Mouse (Mus musculus) embryonic facial prominence, embryonic 13.5 days (tissue): ENCODE measurements at regions not wholly inside any gene's neighbourhood (a gene's known extent, or its start where the extent isn't known, plus 50 kb on each side); places are given as distances from the start of the nearest gene placed in this dataset.

Experiments used
- ATAC-seq: fragments of 200-750 bp; cut with Nextera tagmentation; 2 replicates; pipeline ENCODE4 v1.8.0; 2017; ENCODE audit warnings: low read depth; ENCODE audit not compliant: insufficient number of reproducible peaks, insufficient read depth, low FRiP score, low TSS enrichment
- H3K27ac ChIP-seq: fragments of 300-500 bp; sonication (generic); 2 replicates; pipeline ENCODE4 v1.5.1; 2015; ENCODE audit warnings: moderate library complexity, mild to moderate bottlenecking, inconsistent platforms
- H3K27me3 ChIP-seq: fragments of 300-500 bp; sonication (generic); 2 replicates; pipeline ENCODE4 v1.6.1; 2015; ENCODE audit warnings: mild to moderate bottlenecking, inconsistent platforms
- H3K36me3 ChIP-seq: fragments of 300-500 bp; sonication (generic); 2 replicates; pipeline ENCODE4 v1.6.1; 2015; ENCODE audit warnings: mild to moderate bottlenecking, inconsistent platforms
- H3K4me1 ChIP-seq: fragments of 300-500 bp; sonication (generic); 2 replicates; pipeline ENCODE4 v1.6.1; 2015; ENCODE audit warnings: inconsistent platforms
- H3K4me2 ChIP-seq: fragments of 300-500 bp; sonication (generic); 2 replicates; pipeline ENCODE4 v1.6.1; 2015; ENCODE audit warnings: moderate library complexity, mild to moderate bottlenecking, inconsistent platforms
- H3K4me3 ChIP-seq: fragments of 300-500 bp; sonication (generic); 2 replicates; pipeline ENCODE4 v1.5.1; 2015; ENCODE audit warnings: mild to moderate bottlenecking, inconsistent platforms
- H3K9ac ChIP-seq: fragments of 300-500 bp; sonication (generic); 2 replicates; pipeline ENCODE4 v1.6.1; 2015; ENCODE audit warnings: mild to moderate bottlenecking, inconsistent platforms
- H3K9me3 ChIP-seq: fragments of 300-500 bp; sonication (generic); 2 replicates; pipeline ENCODE4 v1.6.1; 2016; ENCODE audit warnings: inconsistent platforms
- WGBS: fragments of 180-500 bp; shearing (Covaris S2); methylation state at CpG from one replicate; pipeline ENCODE4 v1.1.7; 2015; ENCODE audit warnings: mixed read lengths; 5-methylcytosine and 5-hydroxymethylcytosine counted together

DNA sequence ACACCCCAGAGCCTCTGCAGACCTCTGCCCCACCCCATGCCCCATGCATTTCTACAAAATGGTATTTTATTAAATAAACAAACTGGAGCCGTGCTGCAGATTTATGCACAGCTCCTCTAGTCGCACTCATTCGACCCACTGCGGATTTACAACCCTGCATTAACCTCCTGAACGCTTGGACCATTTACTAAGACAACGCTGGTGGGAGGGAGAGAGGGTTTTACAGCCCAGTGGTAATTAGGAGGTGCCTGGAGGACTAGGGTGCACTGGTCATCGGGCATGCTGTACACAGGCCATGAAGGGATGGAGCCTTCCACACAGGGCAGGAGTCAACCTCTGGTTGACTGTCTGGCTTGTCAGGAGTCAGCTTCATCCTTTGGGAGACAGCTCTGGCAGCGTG is 215.2 kb downstream of the Cryba4 start:
- WGBS = 80% methylated on average over 8 of the region's 8 CpGs
- peaks cover 3% of the 10 kb centered on the region; the same call in 1 of the 2 replicates for H3K27me3 ChIP-seq

GRCm38 (mm10) chr5:112039645-112040372 is 212.5 kb downstream of the Cryba4 start:
- peaks cover 13% of the 10 kb centered on the region; the same call in 1 of the 2 replicates for H3K4me1 ChIP-seq
- no peak overlapping the region for H3K27ac ChIP-seq
- no peaks in the 10 kb centered on the region for H3K36me3 ChIP-seq
- H3K4me3 ChIP-seq = no peak overlapping the region
- no peaks in the 10 kb centered on the region for H3K9me3 ChIP-seq
- no peak overlapping the region for H3K9ac ChIP-seq
- peaks cover 3% of the 10 kb centered on the region; the same call in 1 of the 2 replicates for H3K27me3 ChIP-seq
- no peak for ATAC-seq
- no peak overlapping the region for H3K4me2 ChIP-seq
- WGBS = 70% methylated on average over 10 of the region's 10 CpGs

More for the DNA sequence above, 215.2 kb downstream of the Cryba4 start:
- Histone ChIP-seq H3K36me3 (no peaks in the 10 kb centered on the region), H3K27ac (no peak overlapping the region), H3K4me3 (no peak overlapping the region), H3K9ac (no peak overlapping the region), H3K9me3 (no peaks in the 10 kb centered on the region), H3K4me2 (no peak overlapping the region), H3K4me1 (peaks cover 7% of the 10 kb centered on the region; the same call in 1 of the 2 replicates)
- ATAC-seq = no peak

- Histone ChIP-seq H3K4me1 (peaks cover 13% of the 10 kb centered on the region; the same call in 1 of the 2 replicates), H3K9me3 (no peaks in the 10 kb centered on the region), H3K27me3 (no peaks in the 10 kb centered on the region), H3K4me2 (no peak overlapping the region), H3K36me3 (no peaks in the 10 kb centered on the region), H3K9ac (no peak overlapping the region), H3K4me3 (no peak overlapping the region), H3K27ac (no peak overlapping the region)
- WGBS = 63% methylated on average over 1 of the region's 1 CpGs
- ATAC-seq = no peak
Measured at GRCm38 (mm10) chr5:112040678-112041077, 211.6 kb downstream of the Cryba4 start.

- Histone ChIP-seq H3K9ac (no peak overlapping the region), H3K27me3 (no peaks in the 10 kb centered on the region), H3K9me3 (no peaks in the 10 kb centered on the region), H3K36me3 (no peaks in the 10 kb centered on the region), H3K4me2 (no peak overlapping the region), H3K4me3 (no peak overlapping the region), H3K27ac (no peak overlapping the region), H3K4me1 (peaks cover 13% of the 10 kb centered on the region; the same call in 1 of the 2 replicates)
- ATAC-seq = no peak
- 30% methylated on average over 4 of the region's 4 CpGs for WGBS
Measured at GRCm38 (mm10) chr5:112041285-112041684, 211.0 kb downstream of the Cryba4 start.

- Histone ChIP-seq H3K9ac (no peak overlapping the region), H3K27ac (0 out of 2 replicates have a peak overlapping the region, but pooled peaks have one; percentile 2), H3K4me2 (no peak overlapping the region), H3K4me3 (no peak overlapping the region), H3K36me3 (no peaks in the 10 kb centered on the region), H3K4me1 (peaks cover 16% of the 10 kb centered on the region; the same call in 1 of the 2 replicates), H3K9me3 (no peaks in the 10 kb centered on the region), H3K27me3 (no peaks in the 10 kb centered on the region)
- ATAC-seq = no peak
- WGBS = 84% methylated on average over 11 of the region's 11 CpGs
Measured at GRCm38 (mm10) chr5:112042236-112042635, 210.1 kb downstream of the Cryba4 start.

GRCm38 (mm10) chr5:112050046-112050782 is 202.1 kb downstream of the Cryba4 start:
- no peak for ATAC-seq
- no peak overlapping the region for H3K4me3 ChIP-seq
- H3K27me3 ChIP-seq = no peaks in the 10 kb centered on the region; the same call in 1 of the 2 replicates
- H3K9me3 ChIP-seq = no peaks in the 10 kb centered on the region
- no peak overlapping the region for H3K27ac ChIP-seq
- WGBS = 38% methylated on average over 16 of the region's 16 CpGs
- no peak overlapping the region for H3K9ac ChIP-seq
- peaks cover 10% of the 10 kb centered on the region for H3K4me1 ChIP-seq
- no peaks in the 10 kb centered on the region for H3K36me3 ChIP-seq
- H3K4me2 ChIP-seq = no peak overlapping the region

GRCm38 (mm10) chr5:112050906-112051305 is 201.4 kb downstream of the Cryba4 start:
- H3K9ac ChIP-seq = no peak overlapping the region
- H3K27me3 ChIP-seq = peaks cover 4% of the 10 kb centered on the region; the same call in 1 of the 2 replicates
- H3K4me1 ChIP-seq = peaks cover 10% of the 10 kb centered on the region
- WGBS = 63% methylated on average over 5 of the region's 5 CpGs
- no peak overlapping the region for H3K4me2 ChIP-seq
- H3K36me3 ChIP-seq = no peaks in the 10 kb centered on the region
- H3K27ac ChIP-seq = no peak overlapping the region
- H3K9me3 ChIP-seq = no peaks in the 10 kb centered on the region
- no peak overlapping the region for H3K4me3 ChIP-seq
- no peak for ATAC-seq

- WGBS = 82% methylated on average over 10 of the region's 10 CpGs
- H3K27me3 ChIP-seq = peaks cover 4% of the 10 kb centered on the region; the same call in 1 of the 2 replicates
- H3K4me1 ChIP-seq = peaks cover 6% of the 10 kb centered on the region
- H3K4me2 ChIP-seq = no peak overlapping the region
- H3K9ac ChIP-seq = no peak overlapping the region
- no peak overlapping the region for H3K27ac ChIP-seq
- no peak for ATAC-seq
- H3K4me3 ChIP-seq = no peak overlapping the region
- no peaks in the 10 kb centered on the region for H3K36me3 ChIP-seq
- no peaks in the 10 kb centered on the region for H3K9me3 ChIP-seq
Measured at GRCm38 (mm10) chr5:112051786-112052185, 200.5 kb downstream of the Cryba4 start.

GRCm38 (mm10) chr5:112053600-112054155 is 198.6 kb downstream of the Cryba4 start:
- ATAC-seq = no peak
- Histone ChIP-seq H3K27me3 (peaks cover 4% of the 10 kb centered on the region; the same call in 1 of the 2 replicates), H3K4me1 (peaks cover 6% of the 10 kb centered on the region), H3K36me3 (no peaks in the 10 kb centered on the region), H3K9me3 (no peaks in the 10 kb centered on the region), H3K4me3 (no peak overlapping the region), H3K9ac (no peak overlapping the region), H3K4me2 (no peak overlapping the region), H3K27ac (no peak overlapping the region)
- WGBS = 76% methylated on average over 5 of the region's 5 CpGs

GRCm38 (mm10) chr5:112055018-112055417 is 197.3 kb downstream of the Cryba4 start:
- no peak overlapping the region for H3K4me3 ChIP-seq
- 86% methylated on average over 4 of the region's 4 CpGs for WGBS
- H3K27me3 ChIP-seq = peaks cover 4% of the 10 kb centered on the region; the same call in 1 of the 2 replicates
- ATAC-seq = no peak
- H3K9me3 ChIP-seq = no peaks in the 10 kb centered on the region
- no peak overlapping the region for H3K27ac ChIP-seq
- peaks cover 3% of the 10 kb centered on the region for H3K4me1 ChIP-seq
- no peak overlapping the region for H3K9ac ChIP-seq
- H3K4me2 ChIP-seq = no peak overlapping the region
- no peaks in the 10 kb centered on the region for H3K36me3 ChIP-seq

DNA sequence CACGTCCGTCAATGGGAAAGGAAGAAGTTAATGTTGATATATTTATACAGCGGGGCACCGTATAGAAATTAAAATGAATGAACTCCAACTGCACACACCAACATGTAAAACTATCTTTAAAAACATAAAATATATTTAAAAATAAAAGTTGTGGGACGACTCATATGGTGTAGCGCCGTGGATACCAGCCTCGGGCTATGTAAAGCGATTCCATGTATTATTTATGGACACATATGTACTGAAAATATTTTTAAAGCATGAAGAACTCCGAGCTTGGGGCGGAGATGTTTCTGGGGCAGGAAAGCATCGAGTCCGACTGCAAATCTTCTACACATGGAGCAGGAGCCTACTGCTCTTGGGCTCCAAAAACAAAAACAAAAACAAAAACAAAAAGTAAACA is 182.4 kb downstream of the Cryba4 start:
- Histone ChIP-seq H3K27me3 (no peaks in the 10 kb centered on the region), H3K4me1 (no peaks in the 10 kb centered on the region), H3K4me2 (no peak overlapping the region), H3K27ac (no peak overlapping the region), H3K4me3 (no peak overlapping the region), H3K9ac (no peak overlapping the region), H3K36me3 (no peaks in the 10 kb centered on the region), H3K9me3 (no peaks in the 10 kb centered on the region)
- ATAC-seq = no peak
- WGBS = 74% methylated on average over 13 of the region's 13 CpGs
